Mouse (Mus musculus) hindbrain, embryonic 13.5 days (tissue): ENCODE results near the gene Gm39566. TPM values are rescaled to one million over a fixed set of nuclear protein-coding genes. Genes with fewer than 3 reads are reported as not detected.
"Not testable (repeated sequence)": the region's sequence is repeated elsewhere in the genome, so short reads cannot be mapped to it uniquely, and the experiment has no call there.

Experiments
- ATAC-seq: fragments of 200-750 bp; cut with Nextera tagmentation; 2 replicates; pipeline ENCODE4 v1.8.0; 2017; ENCODE audit warnings: moderate TSS enrichment; ENCODE audit not compliant: low FRiP score
- H3K27ac ChIP-seq: fragments of 300-500 bp; sonication (generic); 2 replicates; pipeline ENCODE4 v1.5.1; 2015; ENCODE audit warnings: inconsistent platforms, mild to moderate bottlenecking, moderate library complexity
- H3K27me3 ChIP-seq: fragments of 300-500 bp; sonication (generic); 2 replicates; pipeline ENCODE4 v1.6.1; 2015; ENCODE audit warnings: mild to moderate bottlenecking, inconsistent platforms
- H3K36me3 ChIP-seq: fragments of 300-500 bp; sonication (generic); 2 replicates; pipeline ENCODE4 v1.6.1; 2015; ENCODE audit warnings: mild to moderate bottlenecking, inconsistent platforms
- H3K4me1 ChIP-seq: fragments of 300-500 bp; sonication (generic); replicated peaks from 2 replicates; pipeline ENCODE4 v1.6.1; 2015; ENCODE audit warnings: inconsistent platforms
- H3K4me2 ChIP-seq: fragments of 300-500 bp; sonication (generic); 2 replicates; pipeline ENCODE4 v1.6.1; 2015; ENCODE audit warnings: inconsistent platforms, mild to moderate bottlenecking, moderate library complexity
- H3K4me3 ChIP-seq: fragments of 300-500 bp; sonication (generic); 2 replicates; pipeline ENCODE4 v1.5.1; 2015; ENCODE audit warnings: mild to moderate bottlenecking, inconsistent platforms
- H3K9ac ChIP-seq: fragments of 300-500 bp; sonication (generic); 2 replicates; pipeline ENCODE4 v1.6.1; 2015; ENCODE audit warnings: mild to moderate bottlenecking, inconsistent platforms
- H3K9me3 ChIP-seq: fragments of 300-500 bp; sonication (generic); 2 replicates; pipeline ENCODE4 v1.6.1; 2016; ENCODE audit warnings: inconsistent platforms
- WGBS: fragments of 180-500 bp; shearing (Covaris S2); methylation state at CpG from one replicate; pipeline ENCODE4 v1.1.7; 2015; 5-methylcytosine and 5-hydroxymethylcytosine counted together
- polyA plus RNA-seq: library from polyadenylated mRNA; unstranded; fragments of >200 nt; fragmentation: Nextera tagmentation; extraction: Ambion mirVana; gene quantifications from 2 replicates; pipeline ENCODE4 v1.2.1, GENCODE M21; 2015

The Gm39566 gene
- not detected in 2 replicates for polyA plus RNA-seq

- H3K9me3 ChIP-seq = no peaks in the 10 kb centered on the region
- H3K4me1 ChIP-seq = no peaks in the 10 kb centered on the region
- H3K36me3 ChIP-seq = no peaks in the 10 kb centered on the region
- H3K4me3 ChIP-seq = no peak within 1 kb of the TSS
- H3K27me3 ChIP-seq = 0 out of 2 replicates have a peak, but pooled peaks cover 3% of the 10 kb centered on the region
- H3K4me2 ChIP-seq = no peak within 1 kb of the TSS
- H3K9ac ChIP-seq = no peak within 1 kb of the TSS
- WGBS = 70% methylated on average over 10 of the region's 10 CpGs
- no peak within 1 kb of the TSS for H3K27ac ChIP-seq
- ATAC-seq = no peak
These were observed at the start of gene Gm39566 for GRCm38 (mm10) chr11:69815155-69815554. Gene Gm39566, minus strand, starts transcription at chr11:69815298.

DNA sequence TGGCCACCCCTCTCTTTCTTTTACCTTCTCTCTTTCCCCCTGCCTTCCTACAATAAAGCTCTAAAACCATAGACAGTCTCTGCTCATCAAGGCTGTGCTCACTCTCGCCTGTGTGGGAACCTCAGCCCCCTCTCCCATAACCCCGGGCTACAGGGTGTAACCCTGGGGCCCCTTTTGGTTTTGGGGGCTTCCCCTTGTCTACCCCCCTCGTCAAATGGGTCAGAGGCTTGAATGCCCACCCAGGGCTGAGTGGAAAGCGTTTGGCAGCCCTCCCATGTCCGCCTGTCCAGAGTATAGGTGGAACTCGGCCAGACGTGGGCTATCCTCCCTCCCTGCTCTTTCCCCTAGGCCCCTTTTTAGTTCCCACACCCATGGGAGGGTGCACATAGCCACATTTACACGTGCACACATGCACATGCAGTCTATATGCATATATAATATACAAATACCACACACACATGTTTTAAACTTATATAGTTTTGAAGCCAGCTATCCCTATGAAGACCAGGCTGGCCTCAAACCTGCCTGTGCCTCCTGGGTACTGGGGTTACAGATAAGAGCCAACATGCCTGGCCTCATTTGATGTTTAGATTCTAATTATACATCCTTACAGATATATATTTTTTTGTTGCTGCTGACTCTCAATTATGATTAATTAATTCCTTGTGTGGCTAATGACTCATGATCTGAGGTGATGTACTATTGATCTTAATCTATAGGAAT lies 49.2 kb upstream of the Gm39566 start:
- ATAC-seq = no peak
- 56% methylated on average over 8 of the region's 8 CpGs for WGBS
- peaks cover 6% of the 10 kb centered on the region for H3K27me3 ChIP-seq
- H3K4me1 ChIP-seq = no peaks in the 10 kb centered on the region
- H3K27ac ChIP-seq = no peak overlapping the region
- H3K36me3 ChIP-seq = no peaks in the 10 kb centered on the region
- no peak overlapping the region for H3K4me3 ChIP-seq
- no peaks in the 10 kb centered on the region for H3K9me3 ChIP-seq
- no peak overlapping the region for H3K4me2 ChIP-seq
- no peak overlapping the region for H3K9ac ChIP-seq

DNA sequence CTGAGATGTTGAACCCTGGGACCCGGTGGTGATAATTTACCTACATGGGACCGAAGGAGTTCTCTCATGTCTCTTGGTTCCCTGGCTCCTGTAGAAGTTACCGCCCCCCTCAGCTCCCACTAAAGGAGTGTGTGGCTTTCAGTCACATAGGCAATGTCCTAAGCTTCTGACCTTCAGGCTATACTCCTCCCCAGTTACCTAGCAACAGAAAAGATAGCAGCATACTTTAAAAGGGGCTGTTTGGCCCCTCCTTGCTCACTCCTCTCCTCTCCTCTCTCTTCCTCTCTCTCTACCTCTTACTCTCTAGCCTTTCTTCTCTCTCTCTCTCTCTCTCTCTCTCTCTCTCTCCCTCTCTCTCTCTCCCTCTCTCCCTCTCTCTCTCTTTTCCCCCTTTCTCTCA lies 48.6 kb upstream of the Gm39566 start:
- H3K36me3 ChIP-seq, H3K4me2 ChIP-seq, H3K4me3 ChIP-seq, H3K9ac ChIP-seq, H3K9me3 ChIP-seq, ATAC-seq, H3K4me1 ChIP-seq, H3K27ac ChIP-seq: not testable (repeated sequence)
- peaks cover 12% of the 10 kb centered on the region for H3K27me3 ChIP-seq
- WGBS = 83% methylated on average over 3 of the region's 3 CpGs

DNA sequence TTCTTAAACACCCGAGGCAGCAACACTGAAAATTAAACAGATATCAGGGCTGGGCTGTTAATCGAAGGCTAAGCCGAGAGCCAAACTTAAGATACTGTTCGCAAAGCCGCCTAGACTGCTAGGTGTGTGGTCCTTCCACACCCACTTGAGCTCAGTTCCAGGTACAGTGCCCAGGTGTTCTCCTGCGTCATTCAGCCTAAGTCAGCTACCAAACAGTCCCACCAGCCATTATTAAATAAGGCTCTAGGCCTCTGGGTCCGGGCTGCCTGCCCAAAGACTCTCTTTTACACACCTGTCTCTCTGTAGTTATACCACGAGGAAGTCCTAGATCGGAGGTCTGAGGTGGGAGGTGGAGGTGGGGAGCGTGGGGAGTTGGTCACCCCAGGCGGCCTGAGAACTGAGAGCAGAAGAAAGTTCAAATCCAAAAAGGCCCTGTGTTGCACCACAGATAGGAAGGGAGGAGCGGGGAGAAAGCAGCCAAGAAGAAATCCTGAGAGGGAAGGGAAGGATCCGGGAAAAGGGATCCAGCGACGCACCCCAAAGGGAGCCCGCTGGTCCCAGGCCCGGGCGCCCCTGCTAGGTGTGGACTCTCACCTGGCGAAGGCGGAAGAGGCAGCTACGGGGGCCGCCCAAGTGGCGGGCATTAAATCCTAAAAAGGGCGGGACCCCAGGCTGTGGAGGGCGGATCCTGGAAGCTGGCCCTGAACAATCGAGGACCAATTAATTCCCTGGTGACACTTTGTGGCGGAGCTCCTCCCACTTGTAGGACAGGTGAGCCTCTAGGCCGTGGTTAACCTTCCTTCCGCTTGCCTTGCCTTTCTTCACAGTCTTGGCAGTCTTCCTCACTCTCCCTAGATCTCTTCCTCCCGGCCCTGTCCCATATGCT lies 43.3 kb upstream of the Gm39566 start, which contains the start of gene Tnk1:
Gene Tnk1 (minus strand): TSS at position 618 of the 886 bp plus-strand sequence.
- no peaks in the 10 kb centered on the region for H3K9me3 ChIP-seq
- ATAC-seq = no peak
- H3K4me3 ChIP-seq = no peak within 1 kb of the TSS
- no peaks in the 10 kb centered on the region for H3K36me3 ChIP-seq
- 23% methylated on average over 30 of the region's 30 CpGs for WGBS
- no peak within 1 kb of the TSS for H3K4me2 ChIP-seq
- H3K27me3 ChIP-seq = peaks cover 35% of the 10 kb centered on the region
- peaks cover 6% of the 10 kb centered on the region; the same call in 1 of the 2 replicates for H3K4me1 ChIP-seq
- no peak within 1 kb of the TSS for H3K27ac ChIP-seq
- H3K9ac ChIP-seq = no peak within 1 kb of the TSS

DNA sequence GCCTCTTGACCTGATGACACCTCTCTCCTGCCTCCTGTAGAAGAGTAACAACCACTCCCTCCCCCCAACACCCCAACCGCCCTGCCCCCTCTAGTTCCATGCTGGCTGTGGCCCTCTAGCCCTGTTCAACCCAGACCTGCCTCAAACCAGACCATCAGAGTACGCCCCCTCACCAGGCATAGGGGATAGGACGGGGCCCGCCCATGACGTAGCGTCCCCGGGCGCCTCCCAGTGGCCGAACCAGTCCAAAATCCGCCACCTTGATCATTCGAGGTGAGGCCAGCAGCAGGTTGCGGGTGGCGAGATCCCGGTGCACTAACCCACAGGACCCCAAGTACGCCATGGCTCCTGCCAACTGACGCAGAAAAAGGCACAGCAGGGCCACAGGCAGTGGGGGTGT lies 40.2 kb upstream of the Gm39566 start:
- peaks cover 25% of the 10 kb centered on the region for H3K36me3 ChIP-seq
- no peak overlapping the region for H3K4me3 ChIP-seq
- no peak overlapping the region for H3K4me2 ChIP-seq
- H3K9ac ChIP-seq = no peak overlapping the region
- no peak for ATAC-seq
- H3K27me3 ChIP-seq = peaks cover 35% of the 10 kb centered on the region
- peaks cover 7% of the 10 kb centered on the region for H3K4me1 ChIP-seq
- 17% methylated on average over 16 of the region's 16 CpGs for WGBS
- H3K9me3 ChIP-seq = no peaks in the 10 kb centered on the region
- H3K27ac ChIP-seq = no peak overlapping the region

DNA sequence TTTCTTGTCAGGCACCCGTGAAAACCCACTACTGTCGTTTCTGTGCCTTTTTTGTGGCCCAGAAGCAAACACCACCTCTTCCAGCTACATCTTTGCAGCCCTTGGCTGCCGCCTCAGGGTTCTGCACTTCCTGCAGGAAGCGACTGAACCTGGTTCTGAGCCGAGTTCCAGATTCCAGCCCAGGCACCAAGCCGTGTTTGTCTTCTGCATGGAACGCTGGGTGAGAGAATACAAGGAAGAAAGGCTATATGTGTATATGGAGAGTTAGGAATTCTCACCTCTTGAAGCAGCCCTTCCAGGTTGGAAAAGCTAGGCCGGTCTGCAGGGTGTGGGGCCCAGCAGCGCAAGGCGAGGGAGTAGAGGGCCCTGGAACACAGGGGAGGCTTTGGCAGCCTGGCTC lies 39.6 kb upstream of the Gm39566 start:
- no peaks in the 10 kb centered on the region for H3K9me3 ChIP-seq
- no peak overlapping the region for H3K9ac ChIP-seq
- peaks cover 32% of the 10 kb centered on the region for H3K27me3 ChIP-seq
- H3K4me1 ChIP-seq = peaks cover 14% of the 10 kb centered on the region
- no peak overlapping the region for H3K4me3 ChIP-seq
- ATAC-seq = no peak
- H3K36me3 ChIP-seq = peaks cover 32% of the 10 kb centered on the region
- no peak overlapping the region; the same call in 1 of the 2 replicates for H3K27ac ChIP-seq
- H3K4me2 ChIP-seq = no peak overlapping the region
- WGBS = 88% methylated on average over 10 of the region's 10 CpGs

GRCm38 (mm10) chr11:69853994-69854393 lies 38.9 kb upstream of the Gm39566 start:
- Histone ChIP-seq H3K27me3 (peaks cover 26% of the 10 kb centered on the region), H3K4me1 (peaks cover 18% of the 10 kb centered on the region), H3K27ac (no peak overlapping the region), H3K9me3 (no peaks in the 10 kb centered on the region), H3K36me3 (peaks cover 39% of the 10 kb centered on the region), H3K9ac (no peak overlapping the region), H3K4me3 (no peak overlapping the region), H3K4me2 (no peak overlapping the region)
- no peak for ATAC-seq
- 78% methylated on average over 7 of the region's 7 CpGs for WGBS

GRCm38 (mm10) chr11:69850754-69851153 lies 35.7 kb upstream of the Gm39566 start:
- Histone ChIP-seq H3K4me2 (no peak overlapping the region), H3K4me3 (no peak overlapping the region), H3K9me3 (no peaks in the 10 kb centered on the region), H3K27ac (no peak overlapping the region), H3K36me3 (peaks cover 49% of the 10 kb centered on the region), H3K9ac (no peak overlapping the region), H3K4me1 (peaks cover 43% of the 10 kb centered on the region), H3K27me3 (no peaks in the 10 kb centered on the region)
- ATAC-seq = no peak
- 79% methylated on average over 8 of the region's 8 CpGs for WGBS

DNA sequence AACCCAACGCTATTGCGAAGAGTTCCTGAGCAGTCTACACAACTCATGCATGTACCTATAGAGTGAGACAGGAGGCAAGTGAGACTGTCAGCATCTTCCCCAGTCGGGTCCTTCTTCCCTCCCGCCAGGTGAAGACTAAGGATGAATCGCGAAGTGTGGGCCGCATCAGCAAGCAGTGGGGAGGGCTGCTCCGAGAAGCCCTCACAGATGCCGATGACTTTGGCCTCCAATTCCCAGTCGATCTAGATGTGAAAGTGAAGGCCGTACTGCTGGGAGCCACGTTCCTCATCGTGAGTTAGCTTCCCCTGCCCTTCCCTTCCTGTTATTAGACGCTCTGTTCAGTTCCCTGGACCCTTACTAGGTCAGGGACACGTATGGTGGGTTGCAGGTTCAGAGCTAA lies 34.8 kb upstream of the Gm39566 start:
- Histone ChIP-seq H3K9me3 (no peaks in the 10 kb centered on the region), H3K27ac (no peak overlapping the region), H3K4me2 (no peak overlapping the region), H3K27me3 (no peaks in the 10 kb centered on the region), H3K9ac (no peak overlapping the region), H3K36me3 (peaks cover 49% of the 10 kb centered on the region), H3K4me3 (no peak overlapping the region), H3K4me1 (peaks cover 45% of the 10 kb centered on the region)
- ATAC-seq = no peak
- 95% methylated on average over 15 of the region's 15 CpGs for WGBS

DNA sequence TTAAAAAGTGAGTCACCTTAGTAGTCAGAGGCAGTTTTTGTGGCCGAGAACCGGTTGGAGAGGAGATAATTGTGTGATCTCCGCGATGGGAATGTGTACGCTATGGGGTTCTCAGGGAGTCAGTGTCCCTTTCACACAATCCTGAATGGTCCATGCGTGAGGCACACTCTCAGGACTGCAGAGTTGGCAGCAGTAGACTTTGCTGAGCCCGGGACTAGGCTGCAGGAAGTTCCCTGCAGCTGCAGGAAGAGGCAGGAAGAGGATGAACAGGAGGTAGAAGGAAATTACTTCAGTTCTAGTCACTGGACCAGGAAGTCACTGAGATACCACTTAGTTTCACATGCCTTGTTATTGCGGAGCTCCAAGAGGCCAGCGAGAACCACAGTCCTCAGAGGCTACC lies 34.0 kb upstream of the Gm39566 start:
- Histone ChIP-seq H3K4me2 (no peak overlapping the region), H3K36me3 (peaks cover 49% of the 10 kb centered on the region), H3K27me3 (no peaks in the 10 kb centered on the region), H3K9ac (no peak overlapping the region), H3K9me3 (no peaks in the 10 kb centered on the region), H3K27ac (no peak overlapping the region; the same call in 1 of the 2 replicates), H3K4me3 (no peak overlapping the region), H3K4me1 (peaks cover 45% of the 10 kb centered on the region)
- ATAC-seq = no peak
- 91% methylated on average over 9 of the region's 9 CpGs for WGBS

DNA sequence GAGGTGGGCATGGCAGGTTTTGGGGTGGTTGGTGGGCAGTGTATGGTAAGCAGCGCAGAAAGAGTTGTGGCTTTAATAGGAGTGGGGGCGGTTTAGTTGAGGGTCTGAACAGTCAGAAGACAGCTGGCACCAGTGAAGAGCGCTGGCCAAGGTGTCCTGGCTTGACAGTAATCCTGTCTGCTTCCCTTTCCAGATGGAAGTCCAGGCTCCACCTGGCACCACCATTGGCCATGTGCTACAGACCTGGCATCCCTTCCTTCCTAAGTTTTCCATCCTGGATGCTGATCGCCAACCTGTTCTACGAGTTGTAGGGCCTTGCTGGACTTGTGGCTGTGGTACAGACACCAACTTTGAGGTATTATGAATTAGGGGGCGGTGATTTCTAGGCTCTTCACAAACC lies 32.9 kb upstream of the Gm39566 start:
- H3K27ac ChIP-seq = peak overlapping the region; percentile 98; the same call in 1 of the 2 replicates
- H3K9ac ChIP-seq = peak overlapping the region; percentile 90
- 96% methylated on average over 6 of the region's 6 CpGs for WGBS
- H3K9me3 ChIP-seq = no peaks in the 10 kb centered on the region
- peak overlapping the region; percentile 74 for H3K4me3 ChIP-seq
- no peaks in the 10 kb centered on the region for H3K27me3 ChIP-seq
- ATAC-seq = no peak
- H3K4me1 ChIP-seq = peaks cover 45% of the 10 kb centered on the region
- H3K4me2 ChIP-seq = peak overlapping the region; percentile 92
- H3K36me3 ChIP-seq = peaks cover 49% of the 10 kb centered on the region
